Mouse (Mus musculus): ENCODE data around the gene Cd9. TPM values are rescaled to one million over a fixed set of nuclear protein-coding genes. Genes with fewer than 3 reads are reported as not detected.

Gene Cd9
- polyA plus RNA-seq, 1 experiment from 2014 or later, result 93.3 TPM

DNA sequence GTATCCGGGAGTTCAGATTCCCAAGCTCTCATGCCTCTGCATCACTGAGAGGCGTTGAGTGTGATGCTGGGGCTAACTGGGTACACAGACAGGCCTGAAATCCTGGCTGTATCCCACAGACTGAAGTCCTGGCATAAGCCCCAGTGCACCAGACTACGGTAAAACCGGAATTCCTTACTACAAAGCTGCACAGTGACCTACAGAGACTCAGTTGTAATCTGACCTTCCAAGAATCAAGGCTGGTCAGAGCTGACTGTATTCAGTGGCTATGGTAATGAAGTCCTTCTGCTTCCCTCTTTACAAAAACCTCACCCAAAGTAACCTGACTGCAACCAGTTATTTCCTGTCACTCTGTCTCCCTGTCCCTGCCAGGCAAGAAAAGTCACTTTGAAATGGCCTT is 47.4 kb downstream of the Cd9 start:
- H3K4me1 ChIP-seq, result no peaks in the 10 kb centered on the region
- H3K27me3 ChIP-seq (replicated peaks), result no peaks in the 10 kb centered on the region; the same call in 1 of the 2 replicates
- no peaks in the 10 kb centered on the region for H3K36me3 ChIP-seq
- no peak overlapping the region for H3K4me2 ChIP-seq
- no peak overlapping the region for H3K9ac ChIP-seq
- H3K9me3 ChIP-seq (replicated peaks), result no peaks in the 10 kb centered on the region
- 62% methylated on average over 4 of the region's 4 CpGs for WGBS (ENCODE audit: insufficient replicate concordance)
- no peak overlapping the region for H3K4me3 ChIP-seq
- no peak for ATAC-seq
- no peak overlapping the region for H3K27ac ChIP-seq

DNA sequence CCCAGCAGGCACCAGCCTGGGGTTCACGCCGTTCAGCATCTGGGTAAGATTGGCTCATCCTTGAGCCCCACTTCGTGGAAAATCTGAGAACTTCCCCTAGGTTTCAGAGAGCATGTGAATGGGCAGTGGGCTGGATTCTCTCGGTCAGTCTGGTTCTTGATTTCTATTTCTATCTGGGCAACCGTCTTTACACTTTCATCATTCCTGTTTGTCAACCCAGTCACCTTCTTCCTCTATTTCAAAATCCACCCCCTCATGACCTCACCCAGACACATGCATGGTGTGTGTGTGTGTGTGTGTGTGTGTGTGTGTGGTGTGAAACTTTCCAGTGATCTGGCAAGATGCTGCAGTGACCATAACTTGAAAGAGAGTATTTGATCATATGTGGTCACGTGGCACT is 49.2 kb downstream of the Cd9 start:
- Histone ChIP-seq H3K4me2 (no peak overlapping the region), H3K27me3 (replicated peaks) (no peaks in the 10 kb centered on the region; the same call in 1 of the 2 replicates), H3K9me3 (replicated peaks) (no peaks in the 10 kb centered on the region), H3K9ac (no peak overlapping the region), H3K36me3 (no peaks in the 10 kb centered on the region), H3K4me3 (no peak overlapping the region), H3K4me1 (no peaks in the 10 kb centered on the region), H3K27ac (no peak overlapping the region)
- 39% methylated on average over 6 of the region's 6 CpGs for WGBS (ENCODE audit: insufficient replicate concordance)
- no peak for ATAC-seq

DNA sequence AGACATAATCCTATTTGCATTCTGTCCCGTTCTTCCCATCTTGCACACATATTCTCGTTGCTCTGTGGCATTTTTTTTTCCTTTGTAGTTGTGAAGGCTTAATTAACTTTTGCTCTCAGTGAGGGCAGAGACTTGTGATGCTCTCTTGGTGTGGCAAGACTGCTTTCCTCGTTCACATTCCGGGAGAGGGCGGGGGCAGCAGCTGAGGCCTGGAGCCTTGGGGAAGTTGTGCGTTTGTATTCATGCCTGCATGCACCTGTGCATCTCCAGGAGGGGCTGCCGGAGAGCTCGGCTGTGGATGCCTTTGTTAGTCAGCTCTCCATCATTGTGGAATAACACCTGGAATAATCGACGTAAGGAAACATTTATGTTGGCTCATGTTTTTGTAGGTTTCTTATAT is 52.0 kb downstream of the Cd9 start:
- no peaks in the 10 kb centered on the region for H3K36me3 ChIP-seq
- no peak overlapping the region for H3K27ac ChIP-seq
- H3K4me2 ChIP-seq, result no peak overlapping the region
- WGBS (ENCODE audit: insufficient replicate concordance), result 71% methylated on average over 10 of the region's 10 CpGs
- H3K4me3 ChIP-seq, result no peak overlapping the region
- H3K27me3 ChIP-seq (replicated peaks), result peaks cover 4% of the 10 kb centered on the region; the same call in 1 of the 2 replicates
- H3K9ac ChIP-seq, result no peak overlapping the region
- no peaks in the 10 kb centered on the region for H3K9me3 ChIP-seq (replicated peaks)
- no peak for ATAC-seq
- no peaks in the 10 kb centered on the region for H3K4me1 ChIP-seq

DNA sequence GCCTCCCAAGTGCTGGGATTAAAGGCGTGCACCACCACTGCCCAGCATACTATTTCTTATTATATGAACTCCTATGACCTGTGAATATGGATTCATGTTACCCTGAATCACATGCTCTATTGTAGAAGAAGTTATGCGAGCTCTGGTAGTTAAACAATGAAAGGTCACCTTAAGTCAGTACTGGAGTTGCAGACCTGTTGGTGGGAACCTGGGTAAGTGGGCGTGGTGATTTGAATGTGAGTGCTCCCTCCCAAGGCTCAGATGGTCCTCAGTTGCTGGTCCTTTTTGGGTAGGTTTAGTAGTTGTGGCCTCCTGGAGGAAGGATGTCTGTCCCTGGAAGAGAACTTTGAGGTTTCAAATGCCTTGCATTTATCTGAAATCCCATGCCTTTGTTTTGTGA is 57.8 kb downstream of the Cd9 start:
- WGBS (ENCODE audit: insufficient replicate concordance), result 79% methylated on average over 3 of the region's 3 CpGs
- Histone ChIP-seq H3K36me3 (no peaks in the 10 kb centered on the region), H3K4me1 (peaks cover 7% of the 10 kb centered on the region; the same call in 1 of the 2 replicates), H3K27me3 (replicated peaks) (peaks cover 7% of the 10 kb centered on the region; the same call in 1 of the 2 replicates), H3K27ac (no peak overlapping the region), H3K9me3 (replicated peaks) (no peaks in the 10 kb centered on the region), H3K4me3 (no peak overlapping the region), H3K9ac (no peak overlapping the region), H3K4me2 (no peak overlapping the region)
- no peak for ATAC-seq

DNA sequence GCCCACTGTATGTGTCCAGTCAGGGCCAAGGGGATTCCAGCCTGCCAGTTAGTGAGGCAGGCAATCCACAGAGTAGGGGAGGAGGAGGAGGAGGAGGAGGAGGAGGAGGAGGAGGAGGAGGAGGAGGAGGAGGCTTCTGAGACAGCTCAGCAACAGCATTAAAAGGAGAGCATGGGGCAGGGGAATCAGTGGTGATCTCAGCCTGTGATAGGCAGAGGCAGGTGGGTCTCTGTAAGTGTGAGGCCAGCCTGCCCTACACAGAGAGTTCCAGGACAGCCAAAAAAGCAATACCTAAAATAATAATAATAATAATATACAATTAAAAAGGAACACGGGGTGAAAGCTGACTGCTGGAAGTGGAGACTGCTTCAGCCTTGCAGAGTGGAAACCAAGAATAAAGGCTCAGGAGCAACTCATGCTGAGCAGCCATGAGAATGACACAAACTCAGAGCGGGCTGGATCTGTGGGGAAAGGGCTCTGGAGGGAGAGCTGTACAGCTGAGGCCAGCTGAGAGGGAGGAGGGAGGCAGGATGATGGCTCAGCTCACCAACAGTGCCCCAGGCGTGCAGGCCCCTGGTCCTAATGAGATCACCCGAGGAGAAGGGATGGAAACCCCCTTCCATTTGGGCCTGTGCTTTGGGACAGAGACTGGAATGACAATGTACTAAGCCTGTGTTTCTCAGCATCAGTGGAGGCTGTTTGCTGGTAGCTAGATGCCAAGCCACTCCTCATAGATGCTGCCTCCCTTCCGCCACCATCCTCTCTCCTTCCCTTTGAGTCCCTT is 59.7 kb downstream of the Cd9 start:
- Histone ChIP-seq H3K4me3 (no peak overlapping the region), H3K9me3 (replicated peaks) (no peaks in the 10 kb centered on the region), H3K36me3 (no peaks in the 10 kb centered on the region), H3K9ac (no peak overlapping the region), H3K27ac (no peak overlapping the region), H3K4me2 (no peak overlapping the region), H3K27me3 (replicated peaks) (peaks cover 7% of the 10 kb centered on the region; the same call in 1 of the 2 replicates), H3K4me1 (peaks cover 15% of the 10 kb centered on the region)
- WGBS (ENCODE audit: insufficient replicate concordance), result 54% methylated on average over 5 of the region's 5 CpGs
- ATAC-seq, result no peak

DNA sequence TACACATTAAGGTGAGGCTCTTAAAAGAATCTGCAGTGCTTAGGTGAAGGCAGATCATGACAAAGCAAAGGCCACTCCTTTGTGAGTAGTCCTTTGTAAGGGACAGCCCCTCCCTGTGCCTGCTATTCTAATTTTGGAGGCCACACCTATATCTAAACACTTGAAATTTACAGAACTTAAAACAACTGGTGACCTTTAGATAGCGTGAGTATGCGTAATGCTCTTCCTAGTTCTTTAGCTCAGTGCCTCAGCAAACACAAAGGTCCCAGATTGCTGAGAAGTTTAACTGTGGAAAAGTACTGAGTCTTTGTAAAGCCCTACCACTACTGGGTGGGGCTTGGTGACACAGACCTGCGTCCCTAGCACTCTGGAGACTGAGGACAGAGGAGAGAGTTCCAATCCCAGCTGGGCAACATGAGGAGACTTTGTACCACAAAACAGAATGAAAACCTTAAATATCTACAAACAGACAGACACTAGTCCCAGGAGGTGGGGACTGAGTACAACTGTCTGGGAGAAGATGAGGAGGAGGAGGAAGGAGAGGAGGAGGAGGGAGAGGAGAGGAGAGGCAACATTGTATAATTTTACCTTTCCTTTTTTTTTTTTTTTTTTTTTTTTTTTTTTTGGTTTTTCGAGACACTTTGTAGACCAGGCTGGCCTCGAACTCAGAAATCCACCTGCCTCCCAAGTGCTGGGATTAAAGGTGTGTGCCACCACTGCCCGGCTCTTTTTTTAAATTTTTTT is 60.7 kb downstream of the Cd9 start:
- H3K27me3 ChIP-seq (replicated peaks), result peaks cover 9% of the 10 kb centered on the region; the same call in 1 of the 2 replicates
- ATAC-seq, result no peak
- H3K4me2 ChIP-seq, result no peak overlapping the region
- no peaks in the 10 kb centered on the region for H3K36me3 ChIP-seq
- WGBS (ENCODE audit: insufficient replicate concordance), result 43% methylated on average over 6 of the region's 6 CpGs
- H3K9me3 ChIP-seq (replicated peaks), result no peaks in the 10 kb centered on the region
- no peak overlapping the region for H3K4me3 ChIP-seq
- H3K27ac ChIP-seq, result no peak overlapping the region
- H3K9ac ChIP-seq, result no peak overlapping the region
- H3K4me1 ChIP-seq, result peaks cover 18% of the 10 kb centered on the region

DNA sequence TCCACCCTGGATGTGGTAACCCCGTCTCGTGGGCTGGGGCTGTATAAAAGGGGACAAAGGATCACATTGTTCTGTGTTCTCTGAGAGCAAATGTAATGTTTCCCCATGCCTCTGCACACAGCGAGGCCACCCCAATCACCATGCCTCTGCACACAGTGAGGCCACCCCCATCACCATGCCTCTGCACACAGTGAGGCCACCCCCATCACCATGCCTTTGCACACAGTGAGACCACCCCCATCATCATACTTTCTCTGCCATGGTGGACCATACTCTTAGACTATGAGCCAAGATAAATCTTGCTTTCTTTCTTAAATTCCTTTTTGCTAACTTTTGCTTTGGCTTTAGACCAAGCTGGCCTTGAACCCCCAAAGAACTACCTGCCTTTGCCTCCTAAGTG is 61.3 kb downstream of the Cd9 start:
- 43% methylated on average over 3 of the region's 3 CpGs for WGBS (ENCODE audit: insufficient replicate concordance)
- H3K27me3 ChIP-seq (replicated peaks), result peaks cover 9% of the 10 kb centered on the region; the same call in 1 of the 2 replicates
- H3K9me3 ChIP-seq (replicated peaks), result no peaks in the 10 kb centered on the region
- no peak overlapping the region for H3K4me2 ChIP-seq
- H3K4me1 ChIP-seq, result peaks cover 18% of the 10 kb centered on the region
- H3K27ac ChIP-seq, result no peak overlapping the region
- no peak overlapping the region for H3K4me3 ChIP-seq
- no peak for ATAC-seq
- H3K9ac ChIP-seq, result no peak overlapping the region
- H3K36me3 ChIP-seq, result no peaks in the 10 kb centered on the region

DNA sequence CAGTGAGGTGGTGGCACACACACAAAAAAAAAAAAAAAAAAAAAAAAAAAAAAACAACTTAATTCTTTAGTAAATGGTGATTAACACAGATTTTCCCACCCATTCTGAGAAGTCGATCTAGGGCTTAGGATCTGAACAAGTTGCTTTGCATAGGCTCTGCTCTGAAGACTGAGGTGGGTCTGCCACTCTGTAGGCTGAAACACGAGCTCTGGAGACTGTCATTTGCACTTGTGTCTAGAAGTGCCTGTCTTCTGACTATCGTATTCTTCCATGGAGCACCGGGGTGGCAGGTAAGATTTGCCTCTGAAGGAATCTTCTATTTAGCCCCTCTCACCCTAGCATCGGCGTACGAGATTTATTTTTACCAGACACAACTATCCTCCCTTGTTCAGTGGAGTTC is 62.1 kb downstream of the Cd9 start:
- H3K4me2 ChIP-seq, result no peak overlapping the region
- no peak for ATAC-seq
- H3K9me3 ChIP-seq (replicated peaks), result no peaks in the 10 kb centered on the region
- peaks cover 18% of the 10 kb centered on the region for H3K4me1 ChIP-seq
- no peaks in the 10 kb centered on the region for H3K36me3 ChIP-seq
- no peak overlapping the region for H3K27ac ChIP-seq
- H3K27me3 ChIP-seq (replicated peaks), result peaks cover 9% of the 10 kb centered on the region; the same call in 1 of the 2 replicates
- 78% methylated on average over 7 of the region's 7 CpGs for WGBS (ENCODE audit: insufficient replicate concordance)
- H3K4me3 ChIP-seq, result no peak overlapping the region
- no peak overlapping the region for H3K9ac ChIP-seq

DNA sequence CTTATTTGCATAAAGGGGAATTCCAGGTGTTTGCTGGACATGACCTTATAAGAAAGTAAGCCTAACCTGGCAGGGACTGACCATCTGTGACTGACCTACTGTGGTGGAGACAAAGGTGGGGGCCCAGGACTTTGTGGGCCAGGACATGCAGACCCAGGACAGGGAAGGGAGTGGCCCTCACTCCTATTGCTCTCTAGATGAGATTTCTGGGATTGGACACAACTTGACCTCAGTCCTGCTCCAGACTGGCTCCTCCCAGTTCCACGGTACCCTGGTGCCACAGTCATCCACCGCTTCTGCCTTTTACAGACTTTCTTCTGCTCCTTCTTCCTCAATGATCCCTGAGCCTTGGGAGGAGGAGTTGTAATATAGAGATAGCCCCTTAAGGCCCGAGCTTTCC is 63.6 kb downstream of the Cd9 start:
- Histone ChIP-seq H3K4me2 (no peak overlapping the region), H3K27me3 (replicated peaks) (peaks cover 9% of the 10 kb centered on the region; the same call in 1 of the 2 replicates), H3K27ac (no peak overlapping the region), H3K36me3 (no peaks in the 10 kb centered on the region), H3K4me3 (no peak overlapping the region), H3K4me1 (peaks cover 28% of the 10 kb centered on the region), H3K9me3 (replicated peaks) (no peaks in the 10 kb centered on the region), H3K9ac (no peak overlapping the region)
- ATAC-seq, result no peak
- WGBS (ENCODE audit: insufficient replicate concordance), result 36% methylated on average over 3 of the region's 3 CpGs

DNA sequence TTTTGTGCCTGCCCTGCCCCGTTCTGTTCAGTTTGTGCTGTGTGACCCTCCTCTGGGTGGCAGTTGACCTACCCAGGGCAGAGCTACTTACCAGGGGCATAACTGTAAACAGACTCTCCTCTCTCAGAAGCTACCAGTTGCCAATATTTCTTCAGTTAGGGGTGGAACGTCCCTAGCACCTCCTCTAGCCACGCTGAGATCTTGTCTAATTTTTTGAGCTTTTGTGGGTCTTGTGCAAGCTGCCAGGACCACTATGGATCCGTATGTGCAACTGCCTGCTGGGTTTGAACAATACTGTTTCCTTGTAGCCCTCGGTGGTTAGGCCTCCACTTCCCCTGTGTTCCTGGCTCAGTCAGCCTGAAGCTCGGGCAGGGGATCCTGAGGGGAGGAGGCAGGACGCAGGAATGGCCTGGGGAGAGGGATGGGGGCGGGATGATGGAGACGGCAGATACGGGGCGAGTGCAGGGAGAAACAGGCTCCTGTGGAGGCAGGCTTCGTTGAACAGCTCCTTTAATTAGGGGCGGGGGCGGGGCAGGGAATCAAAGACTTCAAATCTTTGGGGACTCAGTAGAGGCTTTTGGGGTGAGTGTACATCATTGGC is 64.1 kb downstream of the Cd9 start:
- Histone ChIP-seq H3K4me3 (no peak overlapping the region), H3K27me3 (replicated peaks) (peaks cover 9% of the 10 kb centered on the region; the same call in 1 of the 2 replicates), H3K36me3 (no peaks in the 10 kb centered on the region), H3K4me1 (peaks cover 31% of the 10 kb centered on the region), H3K4me2 (no peak overlapping the region), H3K27ac (no peak overlapping the region), H3K9ac (no peak overlapping the region), H3K9me3 (replicated peaks) (no peaks in the 10 kb centered on the region)
- no peak for ATAC-seq
- 13% methylated on average over 14 of the region's 14 CpGs for WGBS (ENCODE audit: insufficient replicate concordance)

DNA sequence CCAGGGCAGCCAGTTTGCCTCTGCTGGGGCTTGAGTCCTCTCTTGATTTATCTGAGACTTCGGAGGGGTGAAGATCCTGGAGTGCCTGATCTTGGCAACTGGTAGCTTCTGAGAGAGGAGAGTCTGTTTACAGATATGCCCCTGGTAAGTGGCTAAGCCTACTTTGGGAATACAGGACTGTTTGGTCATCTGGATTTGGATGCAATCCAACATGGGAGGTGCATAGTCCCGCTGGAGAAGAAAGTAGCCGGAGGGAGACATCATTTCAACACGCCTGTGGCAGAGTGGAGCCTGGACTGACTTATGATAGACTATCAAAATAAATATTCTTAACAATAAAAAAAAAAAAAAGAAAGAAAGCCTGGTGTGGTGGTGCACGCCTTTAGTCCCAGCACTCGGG is 64.8 kb downstream of the Cd9 start:
- WGBS (ENCODE audit: insufficient replicate concordance), result 71% methylated on average over 6 of the region's 6 CpGs
- ATAC-seq, result no peak
- peaks cover 34% of the 10 kb centered on the region for H3K4me1 ChIP-seq
- no peak overlapping the region for H3K27ac ChIP-seq
- H3K9ac ChIP-seq, result no peak overlapping the region
- no peak overlapping the region for H3K4me3 ChIP-seq
- no peak overlapping the region for H3K4me2 ChIP-seq
- H3K9me3 ChIP-seq (replicated peaks), result no peaks in the 10 kb centered on the region
- no peaks in the 10 kb centered on the region for H3K36me3 ChIP-seq
- peaks cover 9% of the 10 kb centered on the region; the same call in 1 of the 2 replicates for H3K27me3 ChIP-seq (replicated peaks)

Measured in liver, embryonic 12.5 days (tissue).